Mouse (Mus musculus) heart, embryonic 12.5 days (tissue): ENCODE data around the gene Gm436. TPM values are rescaled to one million over a fixed set of nuclear protein-coding genes. Genes with fewer than 3 reads are reported as not detected.

Experiments
- ATAC-seq: fragments of 200-750 bp; cut with Nextera tagmentation; 2 replicates; pipeline ENCODE4 v1.8.0; 2017; ENCODE audit warnings: moderate TSS enrichment, moderate library complexity; ENCODE audit not compliant: insufficient number of reproducible peaks, low FRiP score
- H3K27ac ChIP-seq: fragments of 300-500 bp; sonication (generic); 2 replicates; pipeline ENCODE4 v1.5.1; 2016; ENCODE audit warnings: mild to moderate bottlenecking, moderate library complexity; ENCODE audit not compliant: poor library complexity, severe bottlenecking
- H3K27me3 ChIP-seq: fragments of 300-500 bp; sonication (generic); replicated peaks from 2 replicates; pipeline ENCODE4 v1.6.1; 2016; ENCODE audit warnings: mild to moderate bottlenecking, moderate library complexity
- H3K36me3 ChIP-seq: fragments of 300-500 bp; sonication (generic); 2 replicates; pipeline ENCODE4 v1.6.1; 2016; ENCODE audit warnings: mild to moderate bottlenecking, moderate library complexity
- H3K4me1 ChIP-seq: fragments of 300-500 bp; sonication (generic); replicated peaks from 2 replicates; pipeline ENCODE4 v1.6.1; 2016; ENCODE audit warnings: mild to moderate bottlenecking
- H3K4me2 ChIP-seq: fragments of 300-500 bp; sonication (generic); 2 replicates; pipeline ENCODE4 v1.6.1; 2016; ENCODE audit warnings: mild to moderate bottlenecking, moderate library complexity
- H3K4me3 ChIP-seq: fragments of 300-500 bp; sonication (generic); 2 replicates; pipeline ENCODE4 v1.5.1; 2016; ENCODE audit warnings: mild to moderate bottlenecking
- H3K9ac ChIP-seq: fragments of 300-500 bp; sonication (generic); 2 replicates; pipeline ENCODE4 v1.6.1; 2016; ENCODE audit warnings: mild to moderate bottlenecking, moderate library complexity
- H3K9me3 ChIP-seq: fragments of 300-500 bp; sonication (generic); replicated peaks from 2 replicates; pipeline ENCODE4 v1.6.1; 2016; ENCODE audit warnings: mild to moderate bottlenecking, moderate library complexity
- WGBS: fragments of 180-500 bp; shearing (Covaris S2); methylation state at CpG from one replicate; pipeline ENCODE4 v1.1.7; 2016; 5-methylcytosine and 5-hydroxymethylcytosine counted together
- polyA plus RNA-seq: library from polyadenylated mRNA; unstranded; fragments of >200 nt; fragmentation: Nextera tagmentation; extraction: Ambion mirVana; gene quantifications from 2 replicates; pipeline ENCODE4 v1.2.1, GENCODE M21; 2016

Gm436 gene
- not detected in 2 replicates for polyA plus RNA-seq

DNA sequence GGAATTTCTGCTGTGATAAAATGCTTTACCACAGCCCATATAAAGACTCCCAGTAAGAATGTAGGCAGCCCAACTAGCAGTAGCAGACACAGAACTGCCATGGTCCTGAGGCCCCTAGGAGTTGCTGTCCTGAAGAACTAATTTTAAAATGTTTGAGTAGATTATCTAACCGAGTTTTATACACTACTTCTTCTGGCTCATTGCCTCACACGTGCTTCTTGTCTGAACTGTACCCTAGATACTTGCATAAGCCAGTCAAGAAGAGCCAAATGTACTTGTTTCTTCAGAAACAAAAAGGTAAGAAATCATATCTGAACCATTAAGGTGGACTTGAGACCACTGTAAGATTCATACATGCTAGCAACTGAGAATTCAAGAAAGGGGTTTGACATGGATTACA lies at the start of gene Gm436:
TSS of gene Gm436 (minus strand) at position 101 of the 400 bp plus-strand sequence.
- H3K9ac ChIP-seq: no peak within 1 kb of the TSS

GRCm38 (mm10) chr4:144721304-144721703 lies 35.1 kb upstream of the Gm436 start, which contains the start of gene Gm13178:
Gene Gm13178, minus strand, starts transcription at chr4:144721404.
- Histone ChIP-seq H3K4me3 (no peak within 1 kb of the TSS), H3K4me2 (no peak within 1 kb of the TSS), H3K27ac (no peak within 1 kb of the TSS), H3K36me3 (no peaks in the 10 kb centered on the region), H3K27me3 (no peaks in the 10 kb centered on the region), H3K4me1 (no peaks in the 10 kb centered on the region), H3K9ac (no peak within 1 kb of the TSS), H3K9me3 (no peaks in the 10 kb centered on the region)
- 76% methylated on average over 1 of the region's 1 CpGs for WGBS
- no peak for ATAC-seq

More for the DNA sequence above, at the start of gene Gm436:
- no peaks in the 10 kb centered on the region for H3K4me1 ChIP-seq
- no peak for ATAC-seq
- no peaks in the 10 kb centered on the region for H3K27me3 ChIP-seq
- H3K36me3 ChIP-seq: no peaks in the 10 kb centered on the region
- WGBS: 34% methylated on average over 2 of the region's 2 CpGs
- no peak within 1 kb of the TSS for H3K4me3 ChIP-seq
- H3K9me3 ChIP-seq: no peaks in the 10 kb centered on the region; the same call in 1 of the 2 replicates
- no peak within 1 kb of the TSS for H3K27ac ChIP-seq
- no peak within 1 kb of the TSS for H3K4me2 ChIP-seq

DNA sequence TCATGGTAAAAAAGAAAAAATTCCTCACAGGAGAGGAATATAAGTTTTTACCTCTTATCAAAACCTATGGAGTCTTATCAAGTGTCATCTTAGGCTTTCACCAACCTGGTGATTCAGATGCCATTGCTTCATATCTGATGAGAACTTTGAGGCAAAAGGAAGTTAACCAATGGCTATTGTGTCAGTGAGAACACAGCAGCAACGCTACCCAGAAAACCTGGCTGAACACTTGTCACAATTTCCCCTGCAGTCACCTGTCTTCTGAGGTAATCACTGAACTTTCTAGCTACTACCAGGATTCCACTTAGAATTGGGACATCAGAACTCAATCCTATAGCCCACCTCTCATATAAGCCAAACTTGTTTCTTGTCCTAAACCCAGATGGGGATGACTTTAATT lies 33.5 kb upstream of the Gm436 start:
- Histone ChIP-seq H3K4me1 (no peaks in the 10 kb centered on the region), H3K4me2 (no peak overlapping the region), H3K27ac (no peak overlapping the region), H3K4me3 (no peak overlapping the region), H3K27me3 (no peaks in the 10 kb centered on the region), H3K9me3 (0 out of 2 replicates have a peak, but pooled peaks cover 2% of the 10 kb centered on the region), H3K36me3 (no peaks in the 10 kb centered on the region), H3K9ac (no peak overlapping the region)
- WGBS: 72% methylated on average over 1 of the region's 1 CpGs
- no peak for ATAC-seq

DNA sequence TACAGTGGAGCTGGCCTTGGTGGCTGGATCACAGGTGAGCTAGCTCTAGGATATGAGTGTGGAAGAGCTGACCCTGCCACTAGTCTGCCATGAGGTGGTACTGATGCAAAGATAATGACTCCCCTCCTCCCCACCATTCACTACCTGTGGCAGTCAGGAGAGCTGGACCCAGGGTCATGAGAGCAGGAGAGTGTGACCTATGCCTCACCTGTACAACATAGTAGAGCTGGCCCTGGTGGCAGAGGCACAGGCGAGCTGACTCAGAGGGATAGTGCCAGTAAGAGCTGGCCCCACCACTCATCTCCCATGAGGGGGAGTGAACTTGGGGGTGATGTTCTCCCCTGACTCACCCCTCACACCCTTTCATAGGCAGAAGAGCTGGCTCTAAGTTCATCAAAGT lies 32.1 kb upstream of the Gm436 start:
- no peak overlapping the region for H3K4me2 ChIP-seq
- H3K4me1 ChIP-seq: no peaks in the 10 kb centered on the region
- WGBS: 56% methylated on average over 1 of the region's 1 CpGs
- no peaks in the 10 kb centered on the region for H3K36me3 ChIP-seq
- H3K9ac ChIP-seq: no peak overlapping the region
- no peak overlapping the region for H3K27ac ChIP-seq
- no peaks in the 10 kb centered on the region for H3K27me3 ChIP-seq
- no peak overlapping the region for H3K4me3 ChIP-seq
- no peak for ATAC-seq
- 0 out of 2 replicates have a peak, but pooled peaks cover 2% of the 10 kb centered on the region for H3K9me3 ChIP-seq

- Histone ChIP-seq H3K27ac (no peak overlapping the region), H3K27me3 (no peaks in the 10 kb centered on the region), H3K4me2 (no peak overlapping the region), H3K4me1 (no peaks in the 10 kb centered on the region), H3K9ac (no peak overlapping the region), H3K4me3 (no peak overlapping the region), H3K36me3 (no peaks in the 10 kb centered on the region), H3K9me3 (peaks cover 16% of the 10 kb centered on the region; the same call in 1 of the 2 replicates)
- no peak for ATAC-seq
Observed at GRCm38 (mm10) chr4:144638263-144638662, 47.9 kb downstream of the Gm436 start.

Other genes with a start within 250 kb of the Gm436 start
- gene 1700012P22Rik, start 247.6 kb downstream of the Gm436 start, polyA plus RNA-seq: not detected in 2 replicates
- not detected in 2 replicates for gene Gm9944, start 233.1 kb downstream of the Gm436 start, polyA plus RNA-seq
- gene Aadacl3, start 222.6 kb downstream of the Gm436 start, polyA plus RNA-seq: not detected in 2 replicates
- not detected in 2 replicates for gene 9430007A20Rik, start 166.5 kb downstream of the Gm436 start, polyA plus RNA-seq
- gene Gm13124, start 121.2 kb downstream of the Gm436 start, polyA plus RNA-seq: not detected in 2 replicates
- gene Aadacl4, start 72.7 kb downstream of the Gm436 start, polyA plus RNA-seq: not detected in 2 replicates
- not detected in 2 replicates for gene Gm13178, start 35.0 kb upstream of the Gm436 start, polyA plus RNA-seq
- gene Gm438, start 100.2 kb upstream of the Gm436 start, polyA plus RNA-seq: not detected in 2 replicates
- 28.4 and 30.0 TPM in 2 replicates for gene Dhrs3, start 206.5 kb upstream of the Gm436 start, polyA plus RNA-seq